Mouse (Mus musculus) stomach, embryonic 15.5 days (tissue): ENCODE measurements around the gene Sdf4. TPM values are rescaled to one million over a fixed set of nuclear protein-coding genes. Genes with fewer than 3 reads are reported as not detected.

ENCODE experiments used
- ATAC-seq: fragments of 200-750 bp; cut with Nextera tagmentation; 2 replicates; pipeline ENCODE4 v1.8.0; 2017; ENCODE audit warnings: low read depth, moderate number of reproducible peaks, moderate TSS enrichment; ENCODE audit not compliant: insufficient read depth, low FRiP score
- H3K27ac ChIP-seq: fragments of 300-500 bp; sonication (generic); 2 replicates; pipeline ENCODE4 v1.5.1; 2015; ENCODE audit warnings: mild to moderate bottlenecking, inconsistent platforms
- H3K27me3 ChIP-seq: fragments of 300-500 bp; sonication (generic); replicated peaks from 2 replicates; pipeline ENCODE4 v1.6.1; 2015; ENCODE audit warnings: inconsistent platforms
- H3K36me3 ChIP-seq: fragments of 300-500 bp; sonication (generic); 2 replicates; pipeline ENCODE4 v1.6.1; 2015; ENCODE audit warnings: inconsistent platforms
- H3K4me1 ChIP-seq: fragments of 300-500 bp; sonication (generic); 2 replicates; pipeline ENCODE4 v1.6.1; 2015; ENCODE audit warnings: inconsistent platforms
- H3K4me2 ChIP-seq: fragments of 300-500 bp; sonication (generic); 2 replicates; pipeline ENCODE4 v1.6.1; 2015; ENCODE audit warnings: mild to moderate bottlenecking, inconsistent platforms
- H3K4me3 ChIP-seq: fragments of 300-500 bp; sonication (generic); replicated peaks from 2 replicates; pipeline ENCODE4 v1.5.1; 2015; ENCODE audit warnings: inconsistent platforms
- H3K9ac ChIP-seq: fragments of 300-500 bp; sonication (generic); 2 replicates; pipeline ENCODE4 v1.6.1; 2015; ENCODE audit warnings: inconsistent platforms
- H3K9me3 ChIP-seq: fragments of 300-500 bp; sonication (generic); 2 replicates; pipeline ENCODE4 v1.6.1; 2016; ENCODE audit warnings: inconsistent platforms
- WGBS: fragments of 180-500 bp; shearing (Covaris S2); methylation state at CpG from one replicate; pipeline ENCODE4 v1.1.7; 2015; 5-methylcytosine and 5-hydroxymethylcytosine counted together
- microRNA counts: library from miRNA; unstranded; fragments of <30 nt; microRNA quantifications from one replicate; lab custom pipeline; 2016
- microRNA-seq: library from miRNA; unstranded; fragments of <30 nt; microRNA quantifications from one replicate; pipeline ENCODE4, GENCODE M21; 2016
- polyA plus RNA-seq: library from polyadenylated mRNA; unstranded; fragments of >200 nt; fragmentation: Nextera tagmentation; extraction: Ambion mirVana; gene quantifications from 2 replicates; pipeline ENCODE4 v1.2.1, GENCODE M21; 2015

The Sdf4 gene
- polyA plus RNA-seq, 1 experiment from 2014 or later, result 154 TPM

DNA sequence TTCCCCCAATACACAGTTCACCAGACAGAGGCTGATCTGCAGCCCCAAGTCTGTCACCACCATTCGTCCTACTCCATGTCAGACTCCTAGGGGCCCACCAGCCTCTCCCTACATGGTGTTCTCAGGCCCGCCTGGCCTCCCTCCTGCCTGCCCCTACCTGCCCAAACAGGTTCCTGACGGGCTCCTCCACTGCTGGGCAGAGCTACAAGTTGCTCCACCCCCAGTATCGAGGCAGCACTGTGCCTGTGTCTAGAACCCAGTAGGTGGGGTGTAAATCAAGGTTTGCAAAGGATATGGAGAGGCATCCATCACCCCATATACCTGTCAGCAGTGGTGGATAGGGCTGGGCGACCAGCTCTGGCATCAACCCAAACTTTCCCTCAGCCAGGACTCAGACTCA is 66.6 kb downstream of the Sdf4 start, which contains the start of gene Ttll10:
Gene Ttll10 (minus strand): TSS at position 154 of the 400 bp plus-strand sequence.
- H3K4me1 ChIP-seq, result peaks cover 14% of the 10 kb centered on the region
- WGBS, result 26% methylated on average over 5 of the region's 5 CpGs
- no peaks in the 10 kb centered on the region for H3K9me3 ChIP-seq
- H3K36me3 ChIP-seq, result no peaks in the 10 kb centered on the region
- peak within 1 kb of the TSS; percentile 42 for H3K4me3 ChIP-seq
- peak within 1 kb of the TSS; percentile 33 for H3K9ac ChIP-seq
- peak within 1 kb of the TSS; percentile 44 for H3K4me2 ChIP-seq
- peak; percentile 76 for ATAC-seq
- H3K27ac ChIP-seq, result peak within 1 kb of the TSS; percentile 96
- H3K27me3 ChIP-seq, result no peaks in the 10 kb centered on the region

DNA sequence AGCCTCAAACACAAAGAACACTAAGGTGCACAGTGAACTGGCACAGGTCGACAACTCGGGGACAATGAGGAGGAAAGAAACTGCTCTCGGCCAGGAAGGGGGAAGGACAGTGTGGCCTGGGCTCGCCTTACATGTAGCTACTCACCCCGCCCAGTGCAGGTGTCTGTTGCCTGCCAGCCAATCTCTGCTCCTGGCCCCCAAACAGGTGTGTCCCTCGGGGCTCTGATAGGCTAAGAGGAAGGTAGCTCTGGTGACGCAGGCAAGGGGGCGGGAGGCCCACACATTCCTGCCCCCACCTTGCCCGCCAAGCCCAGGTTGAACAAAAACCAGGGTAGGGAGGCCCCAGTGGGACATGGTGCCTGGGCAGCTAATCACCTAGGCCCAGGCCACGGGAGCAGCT is 67.0 kb downstream of the Sdf4 start:
- peak overlapping the region; percentile 42 for H3K4me3 ChIP-seq
- peak overlapping the region; percentile 44 for H3K4me2 ChIP-seq
- peak overlapping the region; percentile 33 for H3K9ac ChIP-seq
- H3K36me3 ChIP-seq, result no peaks in the 10 kb centered on the region
- H3K9me3 ChIP-seq, result no peaks in the 10 kb centered on the region
- H3K4me1 ChIP-seq, result peaks cover 16% of the 10 kb centered on the region
- no peaks in the 10 kb centered on the region for H3K27me3 ChIP-seq
- ATAC-seq, result peak; percentile 96
- H3K27ac ChIP-seq, result peak overlapping the region; percentile 96
- 29% methylated on average over 10 of the region's 10 CpGs for WGBS

MicroRNAs encoded within 50 kb of the gene (microRNA counts, 519-probe panel; counts per million panel counts)
- microRNA mmu-miR-200a (lab: Ali Mortazavi, UCI), result 3,246 counts per million, percentile 82 among the panel's probes with 10 or more counts
- 3,718 counts per million, percentile 93 among the panel's probes with 10 or more counts for microRNA mmu-miR-200b (lab: Ali Mortazavi, UCI)
- 4,056 counts per million, percentile 95 among the panel's probes with 10 or more counts for microRNA mmu-miR-429 (lab: Ali Mortazavi, UCI)

Small RNA genes within 50 kb of the gene (microRNA-seq; reads per million reads assigned to microRNA genes)
- gene Mir200a, result 1,467 reads per million, percentile 78 among the genes with 10 or more reads in this experiment
- gene Mir200b, result 8,711 reads per million, percentile 93 among the genes with 10 or more reads in this experiment
- 24,459 reads per million, percentile 97 among the genes with 10 or more reads in this experiment for gene Mir429

Other genes starting within 250 kb of the Sdf4 start
- gene Atad3a, start 231.8 kb upstream of the Sdf4 start, polyA plus RNA-seq, result 110 and 114 TPM in 2 replicates
- gene Vwa1, start 218.2 kb upstream of the Sdf4 start, polyA plus RNA-seq, result 27.6 and 28.2 TPM in 2 replicates
- gene Tmem88b, start 207.0 kb upstream of the Sdf4 start, polyA plus RNA-seq, result 0.55 and 0.89 TPM in 2 replicates
- gene Ankrd65, start 202.4 kb upstream of the Sdf4 start, polyA plus RNA-seq, result 0.22 TPM in 1 of 2 replicates, not detected in the other
- gene Mrpl20, start 190.0 kb upstream of the Sdf4 start, polyA plus RNA-seq, result 195 and 219 TPM in 2 replicates
- gene Ccnl2, start 180.4 kb upstream of the Sdf4 start, polyA plus RNA-seq, result 166 and 167 TPM in 2 replicates
- gene Aurkaip1, start 161.6 kb upstream of the Sdf4 start, polyA plus RNA-seq, result 138 and 157 TPM in 2 replicates
- 110 and 121 TPM in 2 replicates for gene Mxra8, start 153.2 kb upstream of the Sdf4 start, polyA plus RNA-seq
- 13.7 and 16.0 TPM in 2 replicates for gene Dvl1, start 145.5 kb upstream of the Sdf4 start, polyA plus RNA-seq
- gene Tas1r3, start 129.5 kb upstream of the Sdf4 start, polyA plus RNA-seq, result 0.30 and 0.50 TPM in 2 replicates
- gene Cptp, start 123.4 kb upstream of the Sdf4 start, polyA plus RNA-seq, result 14.7 and 15.7 TPM in 2 replicates
- 59.7 and 60.7 TPM in 2 replicates for gene Ints11, start 123.3 kb upstream of the Sdf4 start, polyA plus RNA-seq
- 51.2 and 51.9 TPM in 2 replicates for gene Pusl1, start 101.1 kb upstream of the Sdf4 start, polyA plus RNA-seq
- 17.0 and 17.5 TPM in 2 replicates for gene Acap3, start 101.0 kb upstream of the Sdf4 start, polyA plus RNA-seq
- 100 and 102 TPM in 2 replicates for gene Ube2j2, start 49.0 kb upstream of the Sdf4 start, polyA plus RNA-seq
- gene C1qtnf12, start 30.6 kb upstream of the Sdf4 start, polyA plus RNA-seq, result 46.2 and 49.1 TPM in 2 replicates
- gene B3galt6, start 223 bp upstream of the Sdf4 start, polyA plus RNA-seq, result 14.4 and 14.6 TPM in 2 replicates
- 0.64 and 1.1 TPM in 2 replicates for gene Tnfrsf4, start 21.0 kb downstream of the Sdf4 start, polyA plus RNA-seq
- gene Tnfrsf18, start 33.3 kb downstream of the Sdf4 start, polyA plus RNA-seq, result 2.3 and 2.5 TPM in 2 replicates
- gene Ttll10, start 66.5 kb downstream of the Sdf4 start, polyA plus RNA-seq, result 4.1 and 5.0 TPM in 2 replicates
- 27.3 and 29.9 TPM in 2 replicates for gene 9430015G10Rik, start 117.1 kb downstream of the Sdf4 start, polyA plus RNA-seq
- 0.39 and 0.44 TPM in 2 replicates for gene Rnf223, start 137.6 kb downstream of the Sdf4 start, polyA plus RNA-seq
- gene Agrn, start 204.6 kb downstream of the Sdf4 start, polyA plus RNA-seq, result 61.7 and 67.8 TPM in 2 replicates
- 3.2 and 4.8 TPM in 2 replicates for gene Isg15, start 207.9 kb downstream of the Sdf4 start, polyA plus RNA-seq
- gene AW011738, start 210.4 kb downstream of the Sdf4 start, polyA plus RNA-seq, result 3.0 TPM in 2 replicates
- 0.61 and 0.99 TPM in 2 replicates for gene Perm1, start 223.0 kb downstream of the Sdf4 start, polyA plus RNA-seq
- gene Plekhn1, start 242.0 kb downstream of the Sdf4 start, polyA plus RNA-seq, result 20.0 and 22.1 TPM in 2 replicates
- gene Noc2l, start 243.1 kb downstream of the Sdf4 start, polyA plus RNA-seq, result 72.0 and 75.3 TPM in 2 replicates